Mouse (Mus musculus): Measurements from ENCODE around the gene Ntrk3. TPM values are rescaled to one million over a fixed set of nuclear protein-coding genes. Genes with fewer than 3 reads are reported as not detected.

Ntrk3 gene
- total and polyA plus RNA-seq, 2 experiments = 0.09 to 0.38 TPM

DNA sequence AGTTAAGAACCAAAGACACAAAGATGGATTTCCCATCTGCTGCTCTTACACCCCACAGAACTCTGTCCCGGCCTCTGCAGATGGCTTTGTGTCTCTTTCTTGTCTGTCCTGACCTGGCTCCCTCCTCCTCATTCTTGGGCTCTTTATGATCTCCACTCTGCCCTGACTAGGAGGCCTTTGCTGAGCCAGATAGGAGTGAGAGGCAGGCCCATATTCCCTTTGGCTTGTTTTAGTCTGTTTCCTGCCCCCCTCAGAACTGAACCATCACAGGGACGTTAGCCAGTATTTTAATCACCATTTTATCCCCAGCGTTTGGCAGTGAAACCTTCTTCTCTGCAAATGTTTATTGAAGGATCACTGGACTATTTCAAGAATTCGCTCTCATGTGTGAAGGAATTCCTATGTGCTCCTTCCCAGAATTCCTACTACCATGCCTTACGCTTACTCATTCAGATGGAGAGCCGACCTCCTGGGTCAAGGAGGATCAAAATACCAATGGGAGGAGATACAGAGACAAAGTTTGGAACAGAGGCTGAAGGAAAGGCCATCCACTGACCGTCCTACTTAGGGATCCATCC lies 31.4 kb upstream of the Ntrk3 start:
- Histone ChIP-seq H3K27ac (replicated peaks; ENCODE audit: insufficient read depth, low read depth, low read length) (no peak overlapping the region), H3K27me3 (ENCODE audit: control insufficient read depth, insufficient read depth, low read length) (no peaks in the 10 kb centered on the region), H3K79me2 (ENCODE audit: control insufficient read depth, insufficient read depth, low read length) (no peaks in the 10 kb centered on the region), H3K9ac (ENCODE audit: low read depth, low read length) (no peak overlapping the region), H3K4me3 (ENCODE audit: insufficient read depth, low read depth, low read length) (no peak overlapping the region), H3K4me1 (ENCODE audit: control insufficient read depth, insufficient read depth, low read length) (no peaks in the 10 kb centered on the region), H3K36me3 (ENCODE audit: control insufficient read depth, insufficient read depth, low read length) (0 out of 2 replicates have a peak, but pooled peaks cover 2% of the 10 kb centered on the region)
- peak; percentile 31 for DNase-seq (ENCODE audit: extremely low read depth, low read depth, low spot score)
- 66% methylated on average over 7 of the region's 7 CpGs for WGBS
- TF ChIP-seq CTCF (IDR thresholded peaks at IDR 0.05; ENCODE audit: low read depth, low read length) (no peak), POLR2A (IDR thresholded peaks at IDR 0.05; ENCODE audit: extremely low read depth, insufficient read depth, low read length) (no peak)

DNA sequence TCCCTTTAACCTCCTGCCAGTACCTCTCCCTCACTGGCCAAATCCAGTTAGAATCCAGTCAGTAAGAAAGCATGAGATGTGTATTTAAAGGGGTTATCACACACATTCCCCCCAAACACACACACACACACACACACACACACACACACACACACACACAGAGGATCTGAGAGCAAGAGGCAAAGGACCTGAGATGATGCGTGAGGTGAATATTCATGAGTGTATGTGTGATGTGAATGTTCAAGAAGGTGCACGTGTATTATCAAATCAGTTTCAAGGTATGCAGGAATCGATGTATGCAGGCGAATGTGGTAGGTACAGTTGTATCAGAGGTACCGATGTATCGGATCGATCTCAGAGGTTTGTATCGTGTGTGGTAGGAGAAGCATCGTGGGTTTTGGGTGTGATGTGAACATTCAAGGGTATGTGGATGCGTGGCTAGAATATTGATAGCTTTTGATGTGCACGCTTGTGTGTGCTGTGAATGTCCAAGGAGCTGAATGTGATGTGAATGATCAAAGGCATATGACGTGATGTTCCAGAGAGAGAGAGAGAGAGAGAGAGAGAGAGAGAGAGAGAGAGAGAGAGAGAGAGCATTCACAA lies 30.2 kb upstream of the Ntrk3 start:
- no peak overlapping the region for H3K27ac ChIP-seq (replicated peaks; ENCODE audit: insufficient read depth, low read depth, low read length)
- DNase-seq (ENCODE audit: extremely low read depth, low read depth, low spot score) = no peak
- H3K36me3 ChIP-seq (ENCODE audit: control insufficient read depth, insufficient read depth, low read length) = no peaks in the 10 kb centered on the region
- 84% methylated on average over 12 of the region's 12 CpGs for WGBS
- H3K27me3 ChIP-seq (ENCODE audit: control insufficient read depth, insufficient read depth, low read length) = no peaks in the 10 kb centered on the region
- H3K9ac ChIP-seq (ENCODE audit: low read depth, low read length) = no peak overlapping the region
- H3K4me3 ChIP-seq (ENCODE audit: insufficient read depth, low read depth, low read length) = no peak overlapping the region
- TF ChIP-seq POLR2A (IDR thresholded peaks at IDR 0.05; ENCODE audit: extremely low read depth, insufficient read depth, low read length) (no peak), CTCF (IDR thresholded peaks at IDR 0.05; ENCODE audit: low read depth, low read length) (no peak)
- H3K4me1 ChIP-seq (ENCODE audit: control insufficient read depth, insufficient read depth, low read length) = no peaks in the 10 kb centered on the region
- H3K79me2 ChIP-seq (ENCODE audit: control insufficient read depth, insufficient read depth, low read length) = no peaks in the 10 kb centered on the region

DNA sequence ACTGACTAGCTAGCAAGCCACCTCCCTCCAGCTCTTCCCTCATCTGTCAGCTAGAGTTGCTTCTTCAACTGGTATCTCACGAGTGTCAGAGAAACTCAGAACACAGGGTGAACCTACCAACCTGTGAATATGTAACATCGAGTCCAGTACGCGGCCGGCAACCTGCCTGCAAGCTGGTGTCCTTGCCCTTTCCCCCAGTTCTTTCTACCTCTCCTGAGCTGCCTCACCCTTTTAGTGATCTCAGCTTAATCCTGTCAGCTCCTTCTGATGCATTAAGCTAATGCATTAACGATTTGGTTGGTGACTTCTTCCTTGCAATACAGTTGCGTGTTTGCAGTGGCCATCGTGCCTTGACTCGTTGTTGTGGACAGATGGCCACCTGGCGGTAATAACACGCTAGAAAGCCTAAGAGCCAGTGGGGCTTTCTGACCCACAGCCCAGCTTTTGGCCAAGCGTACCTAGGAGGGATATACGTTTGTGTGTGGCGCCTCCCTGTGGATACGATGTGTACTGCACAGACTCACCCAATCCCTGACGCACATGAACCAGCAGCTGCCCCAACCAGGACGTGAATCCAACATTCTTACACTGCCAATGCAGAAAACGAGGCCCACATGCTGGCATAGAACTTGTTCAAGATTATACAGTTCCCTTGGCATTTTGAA lies 28.3 kb upstream of the Ntrk3 start:
- TF ChIP-seq CTCF (IDR thresholded peaks at IDR 0.05; ENCODE audit: low read depth, low read length) (peak; percentile 59), POLR2A (IDR thresholded peaks at IDR 0.05; ENCODE audit: extremely low read depth, insufficient read depth, low read length) (no peak)
- 23% methylated on average over 18 of the region's 18 CpGs for WGBS
- no peaks in the 10 kb centered on the region for H3K79me2 ChIP-seq (ENCODE audit: control insufficient read depth, insufficient read depth, low read length)
- no peak overlapping the region for H3K9ac ChIP-seq (ENCODE audit: low read depth, low read length)
- no peak for DNase-seq (ENCODE audit: extremely low read depth, low read depth, low spot score)
- no peaks in the 10 kb centered on the region for H3K36me3 ChIP-seq (ENCODE audit: control insufficient read depth, insufficient read depth, low read length)
- H3K4me1 ChIP-seq (ENCODE audit: control insufficient read depth, insufficient read depth, low read length) = no peaks in the 10 kb centered on the region
- no peaks in the 10 kb centered on the region for H3K27me3 ChIP-seq (ENCODE audit: control insufficient read depth, insufficient read depth, low read length)
- no peak overlapping the region for H3K27ac ChIP-seq (replicated peaks; ENCODE audit: insufficient read depth, low read depth, low read length)
- no peak overlapping the region for H3K4me3 ChIP-seq (ENCODE audit: insufficient read depth, low read depth, low read length)

GRCm38 (mm10) chr7:78765215-78765631 lies 27.4 kb upstream of the Ntrk3 start:
- no peaks in the 10 kb centered on the region for H3K27me3 ChIP-seq (ENCODE audit: control insufficient read depth, insufficient read depth, low read length)
- H3K36me3 ChIP-seq (ENCODE audit: control insufficient read depth, insufficient read depth, low read length) = no peaks in the 10 kb centered on the region
- DNase-seq (ENCODE audit: extremely low read depth, low read depth, low spot score) = no peak
- H3K9ac ChIP-seq (ENCODE audit: low read depth, low read length) = no peak overlapping the region
- no peaks in the 10 kb centered on the region for H3K4me1 ChIP-seq (ENCODE audit: control insufficient read depth, insufficient read depth, low read length)
- H3K4me3 ChIP-seq (ENCODE audit: insufficient read depth, low read depth, low read length) = no peak overlapping the region
- no peak overlapping the region for H3K27ac ChIP-seq (replicated peaks; ENCODE audit: insufficient read depth, low read depth, low read length)
- 66% methylated on average over 5 of the region's 5 CpGs for WGBS
- TF ChIP-seq CTCF (IDR thresholded peaks at IDR 0.05; ENCODE audit: low read depth, low read length) = no peak
- TF ChIP-seq POLR2A (IDR thresholded peaks at IDR 0.05; ENCODE audit: extremely low read depth, insufficient read depth, low read length) = no peak
- no peaks in the 10 kb centered on the region for H3K79me2 ChIP-seq (ENCODE audit: control insufficient read depth, insufficient read depth, low read length)

DNA sequence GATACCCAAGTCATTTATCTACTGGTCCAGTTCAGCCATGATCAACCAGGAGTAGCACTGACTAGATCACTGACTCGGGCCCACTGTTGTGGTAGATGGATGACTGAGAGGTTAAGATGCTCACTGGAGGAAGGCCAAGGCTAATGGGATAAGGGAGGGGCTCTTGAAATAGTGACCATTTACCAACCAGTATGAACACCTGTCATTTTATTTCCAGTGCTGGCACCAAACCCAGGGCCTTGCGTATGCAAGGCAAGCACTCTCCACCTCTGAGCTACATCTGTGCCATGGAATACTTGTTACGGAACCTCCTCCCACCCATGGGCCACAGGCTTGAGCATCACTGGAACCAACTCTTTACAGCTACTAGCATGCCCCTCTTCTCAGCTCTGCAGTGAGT lies 26.0 kb upstream of the Ntrk3 start:
- 90% methylated on average over 3 of the region's 3 CpGs for WGBS
- no peaks in the 10 kb centered on the region for H3K27me3 ChIP-seq (ENCODE audit: control insufficient read depth, insufficient read depth, low read length)
- TF ChIP-seq POLR2A (IDR thresholded peaks at IDR 0.05; ENCODE audit: extremely low read depth, insufficient read depth, low read length) (no peak), CTCF (IDR thresholded peaks at IDR 0.05; ENCODE audit: low read depth, low read length) (no peak)
- H3K27ac ChIP-seq (replicated peaks; ENCODE audit: insufficient read depth, low read depth, low read length) = no peak overlapping the region
- no peak overlapping the region for H3K4me3 ChIP-seq (ENCODE audit: insufficient read depth, low read depth, low read length)
- H3K4me1 ChIP-seq (ENCODE audit: control insufficient read depth, insufficient read depth, low read length) = no peaks in the 10 kb centered on the region
- no peaks in the 10 kb centered on the region for H3K79me2 ChIP-seq (ENCODE audit: control insufficient read depth, insufficient read depth, low read length)
- DNase-seq (ENCODE audit: extremely low read depth, low read depth, low spot score) = no peak
- H3K9ac ChIP-seq (ENCODE audit: low read depth, low read length) = no peak overlapping the region
- no peaks in the 10 kb centered on the region for H3K36me3 ChIP-seq (ENCODE audit: control insufficient read depth, insufficient read depth, low read length)

All from liver, adult 2 months (tissue).